Mouse (Mus musculus): ENCODE measurements around the gene Chrm4. TPM values are rescaled to one million over a fixed set of nuclear protein-coding genes. Genes with fewer than 3 reads are reported as not detected.
A peak's percentile ranks its signal among the peaks of the same experiment; 100 is the strongest.

Gene Chrm4
- total RNA-seq, 2 experiments from 2014 or later, result not detected

DNA sequence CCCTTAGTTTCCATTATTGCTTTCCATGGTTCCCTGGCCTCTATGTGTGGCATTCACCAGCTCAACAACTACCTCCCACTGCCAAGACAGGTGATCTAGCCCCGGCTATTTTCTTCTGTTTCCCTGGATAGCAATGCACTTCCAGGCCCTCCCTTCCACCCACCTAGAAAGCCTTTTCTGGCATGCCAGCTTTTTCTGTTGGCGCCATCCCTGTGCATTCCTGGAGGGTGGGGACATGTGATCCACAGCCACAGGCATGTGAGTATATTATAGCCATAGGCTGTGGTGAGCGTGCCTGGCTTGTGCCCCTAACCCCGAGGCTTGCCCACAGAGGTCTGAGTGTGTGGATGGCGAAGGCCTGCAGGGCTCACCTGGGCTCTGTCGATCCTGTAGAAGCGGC, 9.1 kb downstream of the Chrm4 start:
- intact Hi-C loops (cut with DNase I), result loop anchor here (5.0 kb wide), 1 partner anchor 41 kb away; the partner anchor contains the start of gene Dgkz
- DNase-seq, result no peak

DNA sequence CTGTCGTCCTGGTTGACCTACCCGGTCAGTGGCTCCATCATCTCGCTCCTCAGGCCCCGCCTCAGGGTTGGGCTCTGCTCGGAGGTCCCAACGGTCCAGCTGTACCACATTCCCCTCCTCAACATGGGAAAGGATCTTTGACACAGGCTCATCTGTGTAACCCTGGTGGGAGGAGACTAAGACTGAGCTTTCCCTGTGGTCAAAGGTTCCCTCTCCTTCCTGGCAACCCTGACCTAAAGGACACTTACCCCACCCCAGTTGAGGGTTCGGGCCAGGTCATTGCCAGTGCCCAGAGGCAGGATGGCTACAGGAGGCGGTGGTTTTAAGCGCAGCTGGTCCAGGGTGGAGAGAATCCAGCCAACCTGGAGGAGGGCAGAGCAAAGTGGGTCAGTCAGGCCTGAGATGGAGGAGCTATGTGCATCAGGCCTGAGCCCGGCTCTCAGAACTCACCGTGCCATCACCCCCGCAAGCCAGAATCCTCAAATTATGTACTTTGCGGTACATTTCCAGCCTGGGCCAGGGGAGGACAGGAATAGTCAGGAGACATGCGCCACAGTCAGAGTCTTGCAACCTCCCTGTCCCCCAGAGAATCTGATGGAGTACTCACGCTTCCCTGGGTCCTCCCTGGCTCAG, 12.4 kb downstream of the Chrm4 start:
- no peak for DNase-seq

DNA sequence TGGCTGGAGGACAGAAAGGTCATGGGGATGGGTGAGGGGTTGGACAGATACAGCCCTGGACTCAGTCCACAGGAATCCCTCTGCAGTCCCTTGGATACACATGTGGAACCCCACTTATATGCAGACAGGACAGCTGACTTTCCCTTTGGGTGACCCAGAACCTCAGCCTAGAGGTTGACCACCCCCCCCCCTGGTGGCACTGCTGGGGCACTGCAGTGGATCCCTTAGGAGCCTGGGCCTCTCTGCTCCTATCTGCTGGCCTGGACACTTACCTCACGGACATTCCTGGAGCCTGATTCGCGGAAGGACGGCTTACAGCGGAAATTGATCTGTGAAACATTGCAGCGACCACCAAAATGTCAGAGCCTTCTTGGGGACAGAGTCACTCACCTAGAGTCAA, 15.3 kb downstream of the Chrm4 start:
- no peak for DNase-seq
- intact Hi-C loops (cut with DNase I), result no loop called here

More for the DNA sequence above, 12.4 kb downstream of the Chrm4 start:
- intact Hi-C loops (cut with DNase I), result loop anchor here (5.0 kb wide), 1 partner anchor 38 kb away; the partner anchor contains the start of gene Dgkz

DNA sequence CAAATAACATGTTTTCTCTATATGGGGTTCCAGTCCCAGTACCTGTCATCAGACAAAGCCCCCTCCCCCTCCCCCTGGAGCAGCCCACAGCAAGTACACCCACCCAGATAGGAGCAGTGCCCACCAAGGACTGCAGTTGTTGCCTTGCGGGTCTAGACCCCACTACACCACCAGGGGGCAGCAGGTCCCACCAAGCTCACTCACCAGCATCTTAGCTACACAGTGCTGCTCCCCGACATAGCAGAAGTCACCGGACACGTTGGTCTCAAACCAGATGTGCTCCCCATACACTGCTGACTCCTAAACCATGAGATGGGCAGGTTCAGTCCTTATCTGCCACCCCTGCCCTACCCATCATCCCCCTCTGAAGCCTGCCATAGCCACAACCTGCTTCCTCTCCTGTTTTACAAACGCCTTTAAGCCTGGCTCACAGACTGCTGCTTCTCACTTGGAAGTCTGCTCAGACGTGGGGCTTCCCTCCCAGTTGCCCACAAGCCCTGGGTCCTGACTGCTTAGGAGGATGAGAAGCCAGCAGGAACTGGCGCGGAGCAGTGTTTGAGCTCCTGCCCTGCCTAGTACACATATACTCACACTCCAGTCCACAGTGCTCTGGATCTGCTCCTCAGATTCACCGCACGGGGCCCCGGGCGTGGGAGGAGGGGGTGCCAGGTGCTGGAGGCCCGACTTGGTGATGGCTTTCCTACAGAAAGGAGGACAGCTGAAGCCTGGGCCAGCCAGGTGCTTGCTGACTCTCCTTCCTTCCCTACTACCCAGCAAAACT, 17.3 kb downstream of the Chrm4 start:
- intact Hi-C loops (cut with DNase I), result loop anchor here (2.0 kb wide), 2 partner anchors 14 to 42 kb away; no protein-coding TSS in a partner anchor
- peak; percentile 69 to 80 for DNase-seq

DNA sequence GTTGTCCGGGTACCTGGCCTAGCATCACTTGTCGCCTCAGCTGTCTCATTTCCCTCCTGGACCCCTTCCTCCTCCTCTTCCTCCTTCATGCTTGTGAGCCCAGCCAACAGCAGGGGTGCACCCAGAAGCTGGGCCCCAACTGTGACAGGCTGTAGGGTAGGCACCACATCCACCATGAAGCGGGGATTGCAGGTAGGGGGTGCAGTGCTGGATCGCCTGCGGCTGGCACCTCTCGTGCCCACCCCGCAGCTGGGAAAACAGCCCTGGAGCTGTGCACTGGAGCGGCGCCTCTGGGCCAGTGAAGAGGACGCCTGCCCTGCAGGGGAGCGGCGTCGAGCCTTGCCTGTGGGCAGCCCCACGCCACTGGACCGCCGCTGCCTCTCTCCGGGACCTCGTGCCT, 18.4 kb downstream of the Chrm4 start, which contains the start of gene Gm9821:
Gene Gm9821 (plus strand): TSS at position 221 of the 400 bp plus-strand sequence.
- intact Hi-C loops (cut with DNase I), result loop anchor here (2.0 to 5.0 kb wide), 3 partner anchors 13 to 112 kb away; no protein-coding TSS in a partner anchor
- DNase-seq, result no peak

DNA sequence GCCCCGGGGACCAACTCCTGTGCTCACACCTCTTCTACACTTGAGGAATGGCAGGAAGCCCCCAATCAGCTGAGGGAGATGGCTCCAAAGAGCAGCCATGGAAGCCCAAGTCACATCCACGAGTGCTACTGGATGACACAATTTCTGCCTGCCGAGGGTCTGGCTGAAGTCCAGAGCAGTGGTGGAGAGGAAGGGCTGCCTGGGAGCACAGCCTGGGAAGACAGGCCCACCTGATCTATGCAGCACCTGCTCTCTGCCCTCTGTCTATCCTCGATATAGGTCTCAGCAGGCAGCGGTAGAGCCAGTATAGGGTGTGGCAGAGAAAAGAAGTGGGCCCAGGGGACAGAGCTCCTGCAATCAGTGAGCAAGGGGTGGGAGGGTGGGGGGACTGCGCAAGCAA, 19.8 kb downstream of the Chrm4 start:
- DNase-seq, result no peak
- intact Hi-C loops (cut with DNase I), result loop anchor here (5.0 kb wide), 1 partner anchor 110 kb away; no protein-coding TSS in a partner anchor

DNA sequence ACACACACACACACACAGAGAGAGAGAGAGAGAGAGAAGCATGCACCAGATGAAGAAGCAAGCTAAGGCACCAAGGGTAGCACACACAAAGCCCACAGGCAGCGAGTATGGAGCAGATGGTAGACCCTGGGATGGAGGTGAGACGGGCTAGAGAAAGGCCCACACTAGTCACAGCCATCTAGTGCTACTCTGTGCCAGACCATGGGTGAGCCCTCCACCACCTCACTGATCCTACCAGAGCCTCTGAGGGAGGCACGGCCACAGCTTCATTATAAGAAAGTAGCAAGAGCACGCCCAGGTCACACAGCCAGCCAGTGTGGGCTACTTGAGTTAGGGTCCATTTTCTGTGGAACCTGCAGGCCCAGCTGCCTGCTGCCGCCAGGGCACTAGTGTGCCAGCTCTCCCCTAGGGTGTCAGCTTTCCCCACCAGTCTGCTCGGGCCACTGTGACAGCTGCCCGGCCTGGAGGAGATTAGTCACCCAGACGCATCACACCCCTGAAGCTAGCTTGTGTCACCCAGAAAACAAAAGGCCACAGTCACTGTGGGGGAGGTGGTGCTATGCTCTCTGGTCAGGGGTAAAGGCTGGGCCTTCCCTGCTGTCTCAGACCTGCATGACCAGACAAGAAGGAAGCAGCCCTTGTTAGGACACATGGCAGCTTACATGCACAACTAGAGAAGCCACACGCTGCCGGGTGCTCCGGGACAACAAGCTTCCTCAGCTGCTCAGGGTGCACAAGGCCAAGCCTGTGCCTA, 20.5 kb downstream of the Chrm4 start:
- intact Hi-C loops (cut with DNase I), result loop anchor here (5.0 kb wide), 1 partner anchor 110 kb away; no protein-coding TSS in a partner anchor
- no peak for DNase-seq

DNA sequence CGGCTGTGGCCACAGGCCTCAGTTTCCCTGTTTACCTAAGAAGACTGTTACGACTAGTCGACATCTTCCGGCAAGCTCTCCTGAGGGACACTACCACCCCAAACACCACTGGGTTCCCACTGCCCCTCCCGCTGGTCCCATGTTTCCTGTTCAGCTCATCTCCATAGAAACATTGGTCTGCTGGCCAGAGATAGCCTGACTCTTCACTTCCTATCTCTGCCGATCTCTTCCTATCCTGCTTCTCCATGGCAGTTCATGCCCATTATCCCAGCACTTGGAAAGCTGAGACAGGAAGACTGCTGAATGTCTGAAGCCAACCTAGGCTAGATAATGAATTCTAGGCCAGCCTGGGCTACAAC, 21.1 kb downstream of the Chrm4 start:
- intact Hi-C loops (cut with DNase I), result loop anchor here (5.0 kb wide), 1 partner anchor 109 kb away; no protein-coding TSS in a partner anchor
- DNase-seq, result no peak

DNA sequence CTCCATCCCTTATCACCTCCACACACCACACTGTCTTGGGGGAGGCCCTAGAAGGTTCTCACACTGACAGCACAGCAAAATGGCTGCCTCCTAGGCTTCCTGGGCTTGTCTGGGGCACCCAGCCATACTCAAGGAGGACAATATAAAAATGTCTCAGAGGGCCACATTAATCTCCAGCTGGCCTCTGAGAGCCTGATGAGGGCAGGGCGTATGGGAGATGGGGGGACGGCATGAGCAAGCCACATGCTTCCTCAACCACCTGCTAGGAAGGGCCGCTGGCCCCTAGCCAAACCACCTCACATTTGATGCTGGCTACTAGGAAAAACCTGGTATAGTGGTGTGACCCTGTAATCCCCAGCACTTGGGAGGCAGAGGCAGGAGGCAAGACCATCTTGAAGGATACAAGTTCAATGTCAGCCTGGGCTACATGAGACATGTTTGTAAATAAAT, 21.8 kb downstream of the Chrm4 start:
- intact Hi-C loops (cut with DNase I), result loop anchor here (5.0 kb wide), 1 partner anchor 108 kb away; no protein-coding TSS in a partner anchor
- no peak for DNase-seq

DNA sequence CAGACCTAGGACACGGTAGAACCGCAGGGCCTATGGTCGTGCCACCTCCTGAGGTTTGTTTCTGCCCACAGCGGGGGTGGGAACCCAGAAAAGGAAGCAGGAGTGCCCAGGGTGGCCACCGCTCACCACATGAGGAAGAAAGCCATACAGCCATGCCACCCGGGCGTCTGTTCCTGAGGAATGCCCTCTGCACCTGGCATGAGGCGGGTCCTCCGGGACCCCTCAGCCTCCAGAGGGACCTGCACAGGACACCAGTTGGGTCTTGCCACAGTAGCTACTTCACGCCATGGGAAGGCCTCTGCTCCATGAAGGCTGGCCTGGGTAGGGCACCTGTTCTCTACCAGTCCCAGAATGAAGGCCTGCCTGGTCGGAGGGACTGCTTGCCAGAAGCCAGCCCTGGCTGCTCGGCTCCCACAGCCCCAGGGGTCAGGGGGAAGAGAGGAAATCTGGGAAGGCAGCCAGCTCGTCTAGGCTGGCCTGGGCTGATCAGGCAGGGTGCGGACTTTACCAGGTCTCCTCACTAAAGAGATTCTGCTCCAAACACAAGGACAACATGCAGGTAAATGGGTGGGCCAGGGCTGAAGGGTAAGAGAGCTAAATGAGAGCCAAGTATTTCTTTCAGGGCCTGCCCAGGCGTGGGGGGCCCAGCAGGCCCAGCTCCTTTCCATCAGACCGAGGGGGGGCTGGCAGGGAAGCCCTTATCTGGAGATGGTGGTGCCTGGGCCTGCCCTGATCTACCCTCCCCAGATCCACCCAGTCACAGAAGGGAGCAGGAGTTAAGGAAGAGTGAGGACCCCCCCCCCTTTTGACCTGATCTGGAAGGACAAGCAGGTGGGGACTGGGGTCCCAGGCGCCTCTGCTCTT, 22.6 kb downstream of the Chrm4 start:
- DNase-seq, result peak; percentile 45 to 58

DNA sequence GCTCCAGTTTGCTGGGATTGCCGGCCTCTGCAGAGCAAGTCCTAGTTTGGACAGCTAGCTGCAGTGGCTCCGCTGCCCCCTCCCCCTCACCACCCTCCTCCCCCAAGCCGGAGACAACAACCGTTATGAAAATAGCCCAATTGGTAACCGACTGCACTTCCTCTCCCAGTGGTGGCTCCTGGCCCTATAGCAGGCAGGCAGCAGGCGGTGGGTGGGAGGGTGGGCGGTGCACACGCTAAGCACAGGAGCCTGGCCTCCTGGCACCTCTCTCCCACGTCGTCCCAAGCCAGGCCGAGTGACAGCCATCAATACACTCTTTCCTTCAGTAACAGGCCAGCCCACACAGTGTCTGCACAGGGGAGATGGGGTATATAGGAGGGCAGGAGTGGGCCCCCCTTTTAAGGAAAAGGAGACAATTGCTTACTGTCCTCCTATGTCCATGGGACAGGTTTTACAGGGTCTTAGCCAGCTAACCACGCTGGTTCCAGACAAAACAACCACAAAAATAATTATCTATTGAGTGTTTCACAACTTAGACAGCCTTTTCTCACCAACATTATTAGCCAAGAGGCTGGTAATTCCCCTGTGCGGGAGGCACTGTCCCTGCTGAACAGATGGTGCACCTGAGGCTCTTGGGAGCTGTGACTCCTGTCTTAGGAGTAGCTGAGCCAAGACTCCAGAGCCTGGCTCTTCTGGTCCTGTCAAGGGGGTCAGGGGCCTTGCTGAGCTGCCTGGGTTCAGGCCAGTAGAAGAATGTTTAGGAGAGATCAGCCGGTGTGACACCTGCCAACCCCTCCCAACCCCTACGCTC, 23.4 kb downstream of the Chrm4 start:
- DNase-seq, result no peak
- intact Hi-C loops (cut with DNase I), result no loop called here

More for the DNA sequence above, 22.6 kb downstream of the Chrm4 start:
- intact Hi-C loops (cut with DNase I), result loop anchor here (5.0 kb wide), 1 partner anchor 108 kb away; no protein-coding TSS in a partner anchor

DNA sequence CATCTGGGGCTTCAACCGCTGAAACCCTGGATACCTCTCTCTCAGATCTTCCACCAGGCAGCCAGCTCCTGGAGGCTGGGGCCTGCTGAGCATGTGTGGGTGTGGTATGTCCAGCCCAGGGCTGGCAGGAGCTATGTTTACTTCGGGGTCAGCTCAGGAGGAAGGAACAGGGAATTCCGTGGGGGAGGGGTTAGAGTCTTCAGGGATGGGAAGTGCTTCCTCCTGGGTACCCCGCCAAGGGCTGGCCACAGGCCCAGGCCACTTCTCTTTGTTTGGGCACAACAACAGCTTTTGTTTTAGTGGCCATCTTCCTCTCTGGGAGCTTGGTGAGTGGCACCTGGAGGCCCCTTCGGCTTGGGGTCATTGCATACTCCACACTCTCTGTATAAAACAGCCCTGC, 26.8 kb downstream of the Chrm4 start:
- intact Hi-C loops (cut with DNase I), result no loop called here
- DNase-seq, result peak in 1 of 2 experiments; percentile 60

DNA sequence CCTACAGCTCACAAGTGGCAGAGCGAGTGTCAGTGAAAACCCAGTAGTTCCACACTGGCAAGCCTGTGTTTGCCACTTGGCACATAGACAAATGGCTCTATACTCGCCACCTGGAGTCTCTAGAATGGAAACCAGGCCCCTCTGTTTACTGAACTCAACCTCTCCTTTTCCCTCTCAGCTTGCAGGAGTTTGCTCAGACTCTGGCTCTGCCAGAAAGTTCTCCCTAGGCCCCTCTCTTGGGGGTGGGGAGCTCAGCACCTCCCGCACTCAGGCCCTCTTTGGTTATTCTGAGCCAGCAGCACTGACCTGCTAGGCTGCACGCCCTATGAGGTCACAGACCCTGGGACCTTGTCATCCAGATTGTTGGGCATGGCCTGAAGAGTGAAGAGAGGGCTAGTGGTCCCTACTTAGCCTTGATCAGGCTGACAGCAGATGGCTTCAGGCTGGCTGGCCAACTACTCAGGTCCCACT, 28.1 kb downstream of the Chrm4 start:
- DNase-seq, result no peak
- intact Hi-C loops (cut with DNase I), result no loop called here

DNA sequence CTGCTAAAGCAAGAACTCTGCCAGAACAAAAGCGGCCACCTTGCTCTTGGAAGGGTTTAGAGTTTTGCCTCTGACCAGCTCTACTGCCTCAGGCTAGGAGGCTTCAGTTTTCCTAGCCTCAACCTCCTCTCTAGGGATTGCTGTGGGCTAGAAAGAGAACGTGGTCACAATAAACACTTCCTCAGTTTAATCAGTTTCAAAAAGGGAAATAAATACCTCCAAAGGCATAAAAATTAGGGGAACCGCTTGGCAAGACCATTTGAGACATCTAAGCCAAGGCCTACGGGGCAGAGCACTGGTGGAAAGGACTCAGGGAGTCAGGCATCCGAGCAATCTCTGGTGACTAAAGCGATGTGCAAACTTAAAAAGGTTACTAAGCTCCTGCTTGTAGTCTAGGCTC, 28.8 kb downstream of the Chrm4 start:
- intact Hi-C loops (cut with DNase I), result no loop called here
- DNase-seq, result no peak

DNA sequence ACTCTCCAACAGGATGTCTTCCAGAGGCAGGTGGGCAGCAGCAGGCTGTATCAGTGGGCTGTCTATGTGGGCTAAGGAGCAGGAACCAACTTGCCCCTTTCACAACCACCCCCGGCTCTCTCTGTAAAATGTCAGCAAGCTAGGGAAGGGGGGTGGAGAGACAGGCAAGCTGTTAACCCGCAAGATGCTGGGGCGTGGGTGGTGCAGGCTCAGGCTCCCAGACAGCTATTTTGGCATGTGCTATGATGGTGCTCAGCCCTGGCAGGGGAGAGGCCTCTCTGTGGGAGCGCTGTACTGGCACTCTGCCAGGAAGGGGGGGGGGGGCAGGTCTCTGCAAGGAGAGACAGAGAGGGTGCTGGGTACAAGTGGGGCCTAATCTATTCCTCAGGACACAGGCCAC, 30.0 kb downstream of the Chrm4 start:
- intact Hi-C loops (cut with DNase I), result no loop called here
- no peak for DNase-seq

DNA sequence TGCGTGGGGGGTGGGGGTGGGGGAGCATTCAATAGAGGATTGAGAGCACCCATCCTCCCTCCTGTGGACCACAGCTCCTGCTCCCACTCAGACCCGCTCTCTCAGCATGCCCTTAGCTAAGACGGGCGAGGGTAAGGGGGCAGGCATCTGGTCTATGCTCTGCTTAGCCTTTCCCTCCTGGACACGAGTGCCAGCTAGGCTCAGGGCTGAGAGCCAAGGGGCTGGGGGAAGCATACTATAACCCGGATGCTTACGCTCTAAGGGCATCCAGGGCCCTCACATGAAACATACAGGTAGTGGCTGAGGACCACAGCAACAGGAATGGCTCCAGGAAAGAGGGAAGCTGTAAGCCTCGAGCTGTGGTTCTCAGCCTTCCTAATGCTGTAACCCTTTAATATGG, 31.0 kb downstream of the Chrm4 start:
- DNase-seq, result no peak

DNA sequence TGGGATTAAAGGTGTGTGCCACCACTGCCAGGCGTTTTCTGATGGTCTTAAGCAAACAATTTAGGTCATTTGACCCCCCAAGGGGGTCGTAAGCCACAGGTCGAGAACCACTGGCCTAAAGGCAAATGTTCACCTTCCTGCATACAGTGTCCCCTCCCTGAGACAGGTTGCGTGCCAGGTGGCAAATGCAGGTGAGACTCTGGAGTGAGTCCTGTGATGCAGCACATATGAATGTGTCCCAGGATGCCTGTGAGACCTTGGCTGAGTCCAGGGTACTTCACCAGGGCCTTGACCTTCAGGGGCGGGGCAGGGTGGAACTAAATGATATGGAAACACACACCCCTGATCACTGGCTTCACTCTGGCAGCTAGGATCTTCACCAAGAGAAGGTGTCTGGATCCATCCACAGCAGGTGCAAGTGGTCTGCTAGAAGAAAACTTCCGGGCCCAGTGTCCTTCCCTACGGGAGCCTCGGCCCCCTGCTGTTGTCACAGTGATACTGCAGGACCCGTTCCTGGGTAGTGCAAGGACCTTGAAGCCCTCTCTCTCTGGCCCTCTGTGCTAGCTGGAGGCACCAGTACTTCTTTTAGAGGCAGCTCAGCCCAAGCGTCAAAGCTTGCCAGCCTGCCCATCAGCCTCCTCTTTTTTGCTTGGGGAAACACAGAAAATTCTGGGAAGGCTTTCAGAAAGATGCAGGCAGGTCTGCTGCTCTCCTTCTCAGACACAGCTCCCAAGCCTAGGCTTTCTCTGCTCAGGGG, 31.8 kb downstream of the Chrm4 start:
- DNase-seq, result no peak

More for the DNA sequence above, 31.0 kb downstream of the Chrm4 start:
- intact Hi-C loops (cut with DNase I), result loop anchor here (2.0 kb wide), 1 partner anchor 13 kb away; the partner anchor contains the start of gene Gm9821

More for the DNA sequence above, 31.8 kb downstream of the Chrm4 start:
- intact Hi-C loops (cut with DNase I), result loop anchor here (2.0 kb wide), 1 partner anchor 14 kb away; the partner anchor contains the start of gene Gm9821

Measured in gastrocnemius, postnatal 36 days (tissue).